Mouse (Mus musculus): ENCODE data around the gene Ank.

GRCm38 (mm10) chr15:27457001-27457400, 9.5 kb upstream of the Ank start:
- TF ChIP-seq CTCF (IDR thresholded peaks at IDR 0.05; ENCODE audit: extremely low read depth, insufficient read depth, low read length) (no peak), POLR2A (IDR thresholded peaks at IDR 0.05; ENCODE audit: extremely low read depth, insufficient read depth, low read length) (no peak)

Measured in cortical plate, adult 2 months (tissue).